Mouse (Mus musculus) heart, postnatal 14 days (tissue): ENCODE results near the gene Mycbp2. TPM values are rescaled to one million over a fixed set of nuclear protein-coding genes. Genes with fewer than 3 reads are reported as not detected.

Experiments used
- DNase-seq, 2 experiments: peaks; one replicate each; pipeline ENCODE4 v3.0.0; 2021 to 2022
- intact Hi-C: fragments of 180-260 bp; cut with DNase I; formaldehyde crosslinking; loops from one replicate; pipeline ENCODE4 v1.15.1; 2025
- long read RNA-seq, 2 experiments: library from polyadenylated mRNA; stranded (forward); transcript quantifications; one replicate each; pipeline ENCODE4 v2.0.0; 2021
- total RNA-seq, 2 experiments: library from RNA; stranded (reverse); gene quantifications; 2 replicates each; pipeline ENCODE4 v1.2.3; 2021

Gene Mycbp2
- 10 to 100 TPM; 30.8 to 31.0 TPM for total RNA-seq
- long read RNA-seq, experiment 1, partial matches to known transcripts, result 2 of 9 reads
- long read RNA-seq, experiment 1, other reads (novel, unspliced or antisense), result 7 of 9 reads
- long read RNA-seq, experiment 2, partial matches to known transcripts, result 1 of 9 reads
- long read RNA-seq, experiment 2, other reads (novel, unspliced or antisense), result 8 of 9 reads

DNA sequence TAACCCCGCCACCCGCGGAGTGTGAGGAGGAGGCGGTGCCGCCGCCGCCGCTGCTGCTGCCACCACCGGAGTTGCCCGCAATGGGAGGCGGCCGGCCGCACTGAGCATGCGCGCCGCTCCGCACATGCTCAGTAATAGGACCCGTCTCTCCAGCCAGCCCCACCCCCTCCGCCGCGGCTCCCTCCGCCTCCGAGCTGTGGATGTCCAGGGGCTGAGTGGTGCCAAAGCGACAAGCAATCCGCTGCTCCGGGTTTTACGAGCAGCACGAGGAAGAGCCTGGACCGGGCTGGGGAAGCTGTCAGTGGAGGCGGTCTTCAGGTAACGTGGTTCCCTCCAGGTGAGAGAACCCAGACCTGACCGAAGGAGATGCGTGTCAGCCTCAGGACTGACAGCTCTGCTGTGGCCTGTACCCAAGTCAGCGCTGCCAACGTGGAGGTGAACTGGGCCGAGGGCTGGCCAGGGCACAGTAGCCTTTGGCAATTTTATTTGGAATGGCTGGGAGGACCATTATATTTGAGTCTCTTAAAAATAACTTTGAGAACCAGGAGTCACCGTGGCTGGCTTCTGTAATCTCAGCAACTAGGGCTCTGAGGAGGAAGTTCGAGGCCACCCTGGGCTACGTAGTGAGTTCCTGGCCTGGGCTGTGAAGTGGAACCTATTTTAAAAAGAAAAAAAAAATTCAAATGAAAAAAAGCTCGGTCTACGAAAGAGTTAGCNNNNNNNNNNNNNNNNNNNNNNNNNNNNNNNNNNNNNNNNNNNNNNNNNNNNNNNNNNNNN lies at the start of gene Mycbp2:
Gene Mycbp2 (minus strand): TSS at position 86 of the 777 bp plus-strand sequence.
- DNase-seq, result peak; percentile 99
- intact Hi-C loops, result loop anchor here (5.0 kb wide), 2 partner anchors 120 to 280 kb away; no protein-coding TSS in a partner anchor

DNA sequence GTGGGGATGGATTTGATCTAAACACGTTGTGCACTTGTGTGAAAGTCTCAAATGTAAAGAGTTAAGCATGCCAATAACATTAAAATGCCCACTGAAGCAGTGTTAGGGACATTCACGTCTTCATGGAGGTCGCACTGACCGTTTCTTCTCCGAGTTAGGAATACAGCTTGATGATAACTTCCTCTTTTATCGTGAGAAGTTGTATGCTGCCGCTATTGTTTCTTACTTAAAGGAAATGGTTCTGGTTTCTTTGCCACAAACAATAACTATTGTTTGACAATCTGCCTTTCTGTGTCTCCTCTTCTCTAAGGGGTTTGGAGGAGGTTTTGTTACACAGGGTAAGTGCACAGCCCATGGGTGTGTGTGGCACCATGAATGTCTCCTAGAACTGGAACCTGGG lies 45.8 kb upstream of the Mycbp2 start:
- DNase-seq, result no peak
- intact Hi-C loops, result no loop called here

DNA sequence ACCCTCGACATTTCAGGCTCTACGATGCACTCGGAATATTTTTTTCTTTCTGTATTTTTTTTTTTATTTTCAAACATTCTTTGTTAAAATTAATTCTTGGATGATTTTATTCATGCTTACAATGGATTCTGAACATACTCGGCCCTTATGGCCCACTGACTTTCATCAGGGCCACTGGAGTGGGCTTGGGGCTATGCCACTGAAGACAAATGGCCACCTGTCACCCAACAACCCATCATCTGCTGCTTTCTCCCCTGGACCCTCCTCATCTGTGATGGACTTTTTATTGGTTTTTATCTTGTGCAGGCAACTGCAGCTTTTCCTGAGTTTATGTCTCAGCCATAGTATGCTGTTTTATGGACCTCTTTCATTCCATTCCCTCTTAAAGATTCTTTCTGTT lies 40.8 kb upstream of the Mycbp2 start:
- DNase-seq, result no peak
- intact Hi-C loops, result no loop called here

DNA sequence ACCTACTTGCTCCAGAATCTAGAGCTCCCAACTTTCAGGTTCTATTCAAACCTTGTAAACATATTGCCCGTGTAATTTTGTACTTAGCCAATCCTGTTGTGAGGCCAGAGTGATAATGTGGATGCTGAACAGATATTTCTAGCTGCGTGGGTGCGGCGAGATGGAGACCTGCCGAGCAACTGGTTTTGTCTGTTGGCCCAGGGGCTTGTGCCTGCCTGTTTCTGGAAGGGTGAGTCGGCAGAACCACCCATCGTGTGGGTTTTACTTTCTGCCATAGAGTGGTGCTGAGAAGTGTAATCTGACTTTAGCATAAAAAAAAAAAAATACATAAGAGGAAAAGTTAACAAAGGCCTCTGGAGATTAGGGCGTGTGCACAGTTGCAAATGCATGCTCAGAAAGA lies 40.3 kb upstream of the Mycbp2 start:
- intact Hi-C loops, result no loop called here
- DNase-seq, result no peak

DNA sequence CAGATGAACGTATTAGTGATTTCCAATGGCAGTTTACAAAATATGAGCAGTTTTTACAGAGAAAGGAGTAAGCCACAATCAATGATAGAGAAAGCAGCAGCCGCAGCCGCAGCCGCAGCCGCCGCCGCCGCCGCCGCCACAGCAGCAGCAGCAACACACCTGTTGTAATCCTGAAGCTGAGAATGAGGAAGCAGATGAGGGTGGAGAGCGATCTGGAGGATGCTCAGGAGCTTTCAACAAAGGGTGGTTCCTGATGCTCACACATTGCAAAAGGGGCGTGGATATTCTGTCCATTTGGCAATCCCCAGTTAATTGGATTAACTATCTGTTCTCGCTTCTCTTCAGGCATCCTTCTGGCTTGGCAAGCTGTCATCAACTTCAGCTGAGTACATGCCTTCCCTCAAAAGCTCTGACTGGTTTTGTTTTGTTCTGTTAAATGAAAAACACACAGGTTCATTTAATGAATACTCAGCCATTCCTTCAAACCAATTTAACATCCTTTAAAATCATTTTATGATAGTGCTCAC lies 38.5 kb upstream of the Mycbp2 start:
- intact Hi-C loops, result no loop called here
- no peak for DNase-seq

DNA sequence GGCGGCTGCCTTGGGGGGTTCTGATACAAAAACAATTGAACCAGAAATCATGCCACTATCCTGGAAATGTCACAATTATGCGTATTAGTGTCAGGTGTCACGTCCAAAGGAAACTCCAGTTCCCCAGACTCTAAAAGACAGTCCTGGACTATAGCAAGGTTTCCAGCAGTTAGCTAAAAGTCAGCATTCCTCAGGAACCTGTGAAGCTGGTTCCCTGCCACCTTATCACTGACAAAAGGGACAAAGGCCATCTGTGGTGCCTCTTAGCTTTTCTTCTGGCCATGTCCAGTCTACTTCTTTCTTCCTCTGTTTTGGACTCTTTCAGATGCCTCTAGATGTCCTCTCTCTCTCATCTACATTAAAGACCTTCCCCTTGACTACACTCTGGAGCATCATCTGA lies 32.1 kb upstream of the Mycbp2 start:
- no peak for DNase-seq
- intact Hi-C loops, result no loop called here

DNA sequence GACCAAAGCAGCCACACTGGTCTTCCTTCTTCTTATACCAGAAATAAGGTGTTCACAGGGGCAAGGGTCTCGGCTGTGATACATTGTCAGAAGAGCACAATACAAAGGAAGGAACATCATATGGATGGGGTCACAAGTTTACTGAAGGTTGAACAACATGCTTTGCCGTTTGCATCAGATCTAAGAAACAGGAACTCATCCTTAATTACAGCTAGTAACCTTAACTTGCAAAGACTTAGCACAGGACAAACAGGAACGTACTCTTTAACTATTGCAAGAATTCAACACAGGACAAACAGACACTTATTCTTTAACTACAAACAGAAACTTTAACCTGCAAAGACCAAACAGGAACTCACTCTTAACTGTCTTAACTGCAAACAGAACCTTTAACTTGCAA lies 30.2 kb upstream of the Mycbp2 start:
- DNase-seq, result no peak
- intact Hi-C loops, result no loop called here

DNA sequence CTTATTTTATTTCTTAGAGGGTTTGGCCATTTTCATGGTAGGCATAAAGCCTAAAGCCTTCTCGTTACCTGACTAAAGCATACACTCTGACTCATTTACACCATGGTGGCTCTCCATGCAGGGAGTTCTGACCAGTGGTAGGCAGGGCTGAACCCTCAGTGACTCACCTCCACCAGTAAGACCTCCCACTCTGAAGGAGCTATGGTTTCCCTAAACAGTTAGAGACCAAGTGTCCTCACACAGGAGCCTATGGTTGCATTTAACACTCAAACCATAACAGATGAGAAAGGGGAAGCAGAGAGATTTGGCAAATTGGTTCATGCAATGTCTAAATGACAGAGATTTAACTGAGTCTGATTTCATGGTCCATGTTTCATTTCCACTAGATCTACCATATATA lies 28.9 kb upstream of the Mycbp2 start:
- DNase-seq, result no peak
- intact Hi-C loops, result no loop called here

DNA sequence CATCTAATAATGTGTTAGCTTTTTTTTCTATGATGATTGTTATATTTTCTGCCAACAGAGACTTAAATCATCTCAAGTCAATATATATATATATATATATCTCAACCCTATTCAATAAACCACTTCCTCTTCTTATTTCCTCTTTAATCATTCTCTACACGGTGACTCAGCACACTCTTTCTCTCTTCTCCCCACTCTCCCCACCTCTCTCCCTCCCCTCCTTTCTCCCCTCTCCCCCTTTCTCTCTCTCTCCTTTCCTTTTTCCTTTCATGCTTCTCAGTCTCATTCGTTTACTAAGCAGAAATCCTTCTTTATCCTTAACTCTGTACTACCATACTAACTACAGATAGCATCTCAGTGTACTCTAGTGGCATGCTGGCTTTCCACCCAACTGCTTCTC lies 16.6 kb upstream of the Mycbp2 start:
- intact Hi-C loops, result no loop called here
- no peak for DNase-seq

DNA sequence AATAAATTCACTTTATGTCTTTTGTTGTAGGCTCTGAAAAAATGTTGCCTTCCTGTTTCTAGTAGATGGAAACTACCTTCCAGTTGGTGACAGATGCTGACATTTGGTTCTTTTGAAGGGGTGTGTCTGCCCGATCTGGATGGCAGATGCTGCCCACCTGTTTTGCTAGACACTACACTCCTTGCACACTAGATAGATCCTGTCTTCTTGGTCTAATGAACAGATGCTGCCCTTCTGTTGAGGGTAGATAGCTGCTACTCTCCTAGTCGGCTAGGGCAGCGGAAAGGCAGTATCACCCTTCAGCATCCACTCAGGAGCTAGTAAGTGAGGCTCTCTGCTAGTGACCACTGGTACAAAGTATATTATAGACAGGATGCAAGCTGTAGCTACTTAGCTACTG lies 9.5 kb upstream of the Mycbp2 start:
- no peak for DNase-seq
- intact Hi-C loops, result no loop called here

DNA sequence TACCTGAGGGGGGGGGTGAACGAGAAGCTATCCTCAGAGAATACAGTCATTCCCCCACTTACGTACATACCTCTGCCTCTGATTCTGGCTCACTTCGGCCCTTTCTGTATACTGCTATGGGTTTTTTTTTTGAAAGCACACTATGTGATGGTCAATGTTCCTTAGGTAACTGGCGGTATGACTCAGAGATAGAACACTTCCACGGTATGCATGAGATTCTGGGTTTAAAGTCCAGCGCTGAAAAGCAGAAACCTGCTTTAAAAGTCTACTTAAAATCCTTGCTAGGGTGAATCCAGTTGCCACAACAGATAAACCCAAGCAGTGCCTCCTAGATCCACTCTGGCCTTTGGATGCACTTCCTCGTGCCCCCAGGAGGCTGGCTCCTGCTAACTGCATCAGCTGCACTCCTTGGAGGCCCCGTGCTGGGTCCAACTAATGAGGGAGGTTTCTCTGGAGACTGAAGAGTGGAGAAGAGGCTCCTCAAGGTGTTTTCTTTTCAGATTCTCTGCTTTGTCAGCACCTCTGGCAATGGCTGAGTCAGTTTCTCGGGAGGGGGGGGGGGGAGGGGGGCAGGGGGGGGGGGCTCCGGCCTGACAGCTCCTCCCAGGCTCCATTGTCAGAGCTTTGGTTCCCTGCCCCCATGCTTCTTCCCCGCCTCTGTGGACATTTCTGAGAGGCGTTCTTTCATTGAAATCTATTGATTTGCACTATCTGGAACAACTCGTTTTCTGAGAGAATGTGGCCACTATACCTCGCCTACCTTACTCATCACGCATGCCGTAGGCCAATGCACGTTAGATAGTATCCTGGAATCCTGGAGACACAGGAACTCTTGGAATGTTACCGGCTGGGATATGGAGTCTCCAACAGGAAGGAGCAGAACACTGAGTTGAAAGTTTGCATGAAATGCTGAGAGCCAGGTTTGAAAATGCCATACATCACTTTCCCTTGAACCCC lies 8.1 kb upstream of the Mycbp2 start:
- intact Hi-C loops, result no loop called here

DNA sequence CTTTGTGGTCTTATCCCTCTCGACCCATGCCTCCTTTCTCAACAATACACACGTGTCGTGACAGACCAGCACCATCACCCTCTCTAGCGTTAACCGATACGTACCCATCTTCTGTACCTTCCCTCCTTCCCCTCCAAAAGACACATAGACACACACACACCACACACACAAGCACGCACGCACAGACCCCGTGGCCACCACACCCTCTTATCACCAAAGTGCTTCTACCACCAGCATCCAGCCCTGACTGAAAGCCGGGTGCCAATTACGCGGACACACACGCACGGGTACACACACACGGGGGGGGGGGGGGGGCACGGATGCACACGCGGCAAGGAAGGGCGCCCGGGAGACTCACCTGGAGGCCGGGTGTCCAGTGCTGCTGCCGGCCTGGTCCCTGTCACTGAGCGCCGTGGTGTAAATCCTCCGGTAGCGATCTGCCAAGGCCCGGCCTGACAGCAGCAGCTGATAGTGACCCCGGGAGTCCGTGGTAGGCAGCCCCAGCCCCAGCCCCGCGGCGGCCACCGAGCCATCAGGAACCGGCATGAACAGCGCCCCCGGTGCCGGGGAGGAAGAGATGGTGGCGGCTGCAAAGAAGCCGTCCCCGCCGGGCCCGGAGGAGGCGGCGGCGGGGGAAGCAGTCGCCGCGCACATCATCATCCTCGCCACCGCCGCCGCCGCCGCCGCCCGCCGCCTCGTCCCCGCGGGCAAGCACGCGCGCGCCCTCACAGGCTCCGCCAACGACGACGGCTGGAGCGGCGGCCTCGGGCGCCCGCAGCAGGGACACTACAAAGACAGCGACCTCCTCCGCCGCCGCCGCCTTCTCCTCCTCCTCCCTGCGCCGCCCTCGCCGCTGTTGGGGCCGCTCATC lies 521 bp downstream of the Mycbp2 start:
- intact Hi-C loops, result loop anchor here (5.0 kb wide), 2 partner anchors 121 to 279 kb away; no protein-coding TSS in a partner anchor
- peak in 1 of 2 experiments; percentile 65 for DNase-seq

More for the DNA sequence above, 8.1 kb upstream of the Mycbp2 start:
- DNase-seq, result no peak

DNA sequence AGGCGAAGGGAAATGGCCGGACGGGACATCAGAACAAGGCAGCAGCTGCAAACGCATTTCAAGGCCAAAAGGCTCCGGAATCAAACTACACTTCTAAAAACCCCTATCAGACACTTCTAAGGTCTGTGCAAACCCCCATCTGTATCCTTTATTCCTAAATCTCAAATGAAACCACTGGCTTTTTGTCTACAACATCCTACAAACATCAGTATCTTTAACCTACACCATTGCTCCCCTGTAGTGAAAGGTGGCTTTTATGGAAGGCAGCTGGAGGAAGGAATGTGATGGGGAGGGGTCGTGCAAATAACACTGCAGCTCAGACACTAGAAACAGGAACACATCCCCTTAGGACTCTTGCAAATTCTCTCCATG lies 1.1 kb downstream of the Mycbp2 start:
- intact Hi-C loops, result loop anchor here (5.0 kb wide), 2 partner anchors 122 to 278 kb away; no protein-coding TSS in a partner anchor
- no peak for DNase-seq

DNA sequence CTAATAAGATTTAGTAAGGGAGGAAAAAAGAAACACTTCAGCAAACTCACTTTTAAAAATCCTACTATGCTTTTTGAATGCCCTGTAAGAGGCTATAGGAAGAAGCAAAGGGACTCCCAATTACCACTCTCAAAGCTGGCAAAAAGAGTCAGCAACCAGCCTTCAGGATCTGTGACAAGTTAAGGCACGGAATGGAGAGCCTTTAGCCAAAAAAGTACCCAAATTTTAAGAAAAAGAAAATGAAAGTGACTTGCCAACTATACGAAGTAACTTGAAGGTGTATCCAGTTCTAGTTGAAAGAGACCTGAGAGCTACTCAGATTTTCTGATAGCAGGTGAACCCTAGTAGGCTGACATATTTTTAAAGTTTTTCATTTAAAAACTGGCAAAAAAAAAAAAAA lies 1.6 kb downstream of the Mycbp2 start:
- intact Hi-C loops, result loop anchor here (5.0 kb wide), 2 partner anchors 122 to 278 kb away; no protein-coding TSS in a partner anchor
- DNase-seq, result no peak

DNA sequence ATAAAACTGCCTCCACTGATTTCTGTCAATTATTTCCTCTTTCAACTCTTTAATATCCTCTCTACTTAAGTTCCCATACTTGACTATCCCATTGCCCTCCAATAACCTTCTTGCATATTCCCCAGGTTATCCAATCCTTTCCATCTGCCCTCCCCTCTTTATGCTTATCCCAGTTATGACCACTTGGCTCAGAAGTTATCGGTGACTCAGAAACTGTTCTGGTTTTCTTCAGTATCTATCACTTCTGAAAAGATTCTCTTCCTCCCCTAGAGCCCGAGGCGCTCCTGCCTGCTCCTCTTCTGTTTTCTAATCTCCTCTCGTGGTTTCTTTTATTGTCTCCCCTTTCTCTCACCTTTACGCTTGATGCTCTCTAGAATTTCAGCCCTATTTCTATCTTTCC lies 2.8 kb downstream of the Mycbp2 start:
- DNase-seq, result no peak
- intact Hi-C loops, result no loop called here

DNA sequence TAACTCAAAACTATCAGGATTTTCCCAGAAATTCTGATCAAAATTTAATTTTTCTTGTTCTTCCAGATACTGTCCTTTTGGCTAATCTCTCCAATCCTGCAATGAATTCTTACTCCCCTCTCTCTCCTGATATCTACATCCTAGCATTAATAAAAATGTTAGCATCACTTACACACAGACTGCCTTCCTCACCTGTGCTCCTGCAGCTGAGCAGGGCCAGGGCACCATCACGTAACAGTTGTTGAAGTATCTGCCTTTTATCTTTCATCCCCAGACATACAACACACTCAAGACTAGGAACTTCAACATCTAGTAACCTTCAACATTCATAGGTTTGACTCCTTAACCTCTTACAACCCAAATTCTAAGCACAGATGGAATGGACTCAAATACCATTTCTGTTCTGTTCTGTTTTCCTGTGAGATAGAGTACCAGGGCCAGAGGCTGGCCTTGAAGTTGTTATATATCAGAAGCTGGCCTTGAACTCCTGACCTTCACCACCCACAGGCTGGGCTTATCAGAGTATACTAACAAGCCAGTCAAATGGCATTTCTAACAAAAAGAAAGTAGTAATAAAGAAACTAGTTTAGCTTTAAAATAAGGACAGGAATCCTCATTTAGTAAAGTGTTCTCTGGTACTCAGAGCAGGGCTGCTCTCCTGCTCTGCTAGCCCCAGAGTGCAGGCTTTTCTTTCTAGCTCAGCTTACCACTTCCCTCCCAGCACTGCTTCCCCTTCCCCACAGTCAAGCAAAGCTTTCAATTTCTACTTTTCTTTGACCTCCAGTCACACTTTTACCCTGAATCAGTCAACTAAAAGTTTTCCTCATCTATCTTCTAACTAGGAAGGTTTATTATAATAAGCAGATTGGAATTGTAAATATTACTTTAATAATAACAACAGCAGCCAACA lies 5.0 kb downstream of the Mycbp2 start:
- intact Hi-C loops, result no loop called here
- DNase-seq, result no peak

DNA sequence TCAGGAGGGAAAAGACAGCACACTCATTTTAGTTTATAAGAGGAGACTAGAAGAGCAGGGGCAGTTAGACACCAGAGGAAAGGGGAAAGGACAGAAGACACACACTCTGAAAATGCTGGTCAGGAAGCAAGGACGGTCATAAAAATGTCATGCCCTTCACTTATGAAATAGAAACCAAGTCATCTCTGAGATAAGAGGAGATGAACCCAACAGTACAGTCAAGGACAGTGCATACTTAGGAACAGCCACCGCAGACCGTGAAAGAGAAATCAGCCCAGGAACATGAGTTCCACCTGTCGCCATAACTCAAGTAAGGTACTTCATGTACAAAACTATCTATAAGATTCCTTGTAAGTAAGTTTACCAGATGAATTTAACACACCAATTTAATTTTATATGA lies 33.7 kb downstream of the Mycbp2 start:
- DNase-seq, result no peak
- intact Hi-C loops, result no loop called here

DNA sequence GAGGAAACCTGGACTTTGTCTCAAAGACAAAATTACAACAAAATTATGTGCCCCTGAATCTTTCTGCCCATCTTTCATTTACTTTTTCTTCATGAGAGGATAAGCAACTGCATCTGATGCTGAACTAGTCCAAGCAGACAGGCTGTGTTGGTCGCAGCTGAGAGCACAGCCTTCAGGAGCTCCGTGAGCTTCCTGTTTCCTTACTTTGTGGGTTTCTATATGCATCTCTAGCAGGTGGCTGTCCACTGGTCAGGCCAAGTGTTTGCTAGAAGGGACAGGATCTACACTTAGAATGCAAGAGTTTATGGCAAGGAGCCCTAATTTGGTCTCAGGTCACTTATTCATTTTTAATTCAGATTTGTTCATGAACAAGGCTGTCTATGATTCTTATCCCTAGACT lies 50.4 kb downstream of the Mycbp2 start:
- intact Hi-C loops, result no loop called here
- DNase-seq, result no peak

DNA sequence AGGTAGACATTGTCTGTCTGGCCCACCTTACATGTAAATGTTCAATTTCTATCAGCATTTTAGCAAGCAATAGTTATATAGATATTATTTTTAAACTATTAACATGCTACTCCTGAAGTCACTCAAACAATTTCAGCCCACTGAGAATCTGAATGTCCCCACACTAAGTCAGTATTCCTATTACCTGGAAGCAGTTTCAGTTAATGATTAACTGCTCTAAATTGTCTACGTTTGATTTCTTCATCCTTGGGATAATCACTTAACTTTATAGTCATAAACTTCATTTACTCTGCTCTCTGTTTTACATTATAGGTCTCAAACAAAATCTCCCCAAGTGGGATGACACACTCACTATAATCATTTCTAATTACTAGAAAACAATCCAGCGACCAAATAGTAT lies 60.0 kb downstream of the Mycbp2 start:
- intact Hi-C loops, result no loop called here
- no peak for DNase-seq
